Mouse (Mus musculus) cerebellum, postnatal 25 days (tissue): ENCODE measurements around the gene Il1b.
A peak's percentile ranks its signal among the peaks of the same experiment; 100 is the strongest.

Experiments used
- DNase-seq, 2 experiments: peaks; one replicate each; pipeline ENCODE4 v3.0.0; 2021; ENCODE audit warnings: mixed read lengths in 2 of 2

Gene Il1b

GRCm38 (mm10) chr2:129371039-129371438, at the start of gene Il1b:
Gene Il1b, minus strand, starts transcription at chr2:129371139.
- DNase-seq, result no peak

- no peak for DNase-seq
Measured at GRCm38 (mm10) chr2:129419361-129419880, 48.5 kb upstream of the Il1b start.

- DNase-seq, result no peak
Measured at GRCm38 (mm10) chr2:129414593-129414992, 43.7 kb upstream of the Il1b start.

GRCm38 (mm10) chr2:129413488-129413887, 42.5 kb upstream of the Il1b start:
- DNase-seq, result peak in 1 of 2 experiments; percentile 19

- DNase-seq, result no peak
Measured at GRCm38 (mm10) chr2:129411651-129412050, 40.7 kb upstream of the Il1b start.

- no peak for DNase-seq
Measured at GRCm38 (mm10) chr2:129410344-129410743, 39.4 kb upstream of the Il1b start.

- peak; percentile 74 to 85 for DNase-seq
Measured at GRCm38 (mm10) chr2:129408476-129408875, 37.5 kb upstream of the Il1b start.

GRCm38 (mm10) chr2:129407596-129407995, 36.7 kb upstream of the Il1b start:
- DNase-seq, result no peak

- DNase-seq, result no peak
Measured at GRCm38 (mm10) chr2:129406508-129406907, 35.6 kb upstream of the Il1b start.

GRCm38 (mm10) chr2:129403786-129404185, 32.8 kb upstream of the Il1b start:
- DNase-seq, result no peak

GRCm38 (mm10) chr2:129402330-129402729, 31.4 kb upstream of the Il1b start:
- no peak for DNase-seq

- DNase-seq, result no peak
Measured at GRCm38 (mm10) chr2:129401803-129402202, 30.9 kb upstream of the Il1b start.

- DNase-seq, result no peak
Measured at GRCm38 (mm10) chr2:129398176-129398575, 27.2 kb upstream of the Il1b start.

- DNase-seq, result peak; percentile 24 to 53
Measured at GRCm38 (mm10) chr2:129393524-129393923, 22.6 kb upstream of the Il1b start.

- DNase-seq, result no peak
Measured at GRCm38 (mm10) chr2:129390161-129390560, 19.2 kb upstream of the Il1b start.

GRCm38 (mm10) chr2:129389323-129389722, 18.4 kb upstream of the Il1b start:
- no peak for DNase-seq

- DNase-seq, result no peak
Measured at GRCm38 (mm10) chr2:129385331-129385730, 14.4 kb upstream of the Il1b start.

- DNase-seq, result no peak
Measured at GRCm38 (mm10) chr2:129384272-129384660, 13.3 kb upstream of the Il1b start.

GRCm38 (mm10) chr2:129383512-129384271, 12.8 kb upstream of the Il1b start:
- no peak for DNase-seq

- no peak for DNase-seq
Measured at GRCm38 (mm10) chr2:129380746-129381474, 10.0 kb upstream of the Il1b start.

- DNase-seq, result no peak
Measured at GRCm38 (mm10) chr2:129380211-129380610, 9.3 kb upstream of the Il1b start.

GRCm38 (mm10) chr2:129373307-129373706, 2.4 kb upstream of the Il1b start:
- DNase-seq, result no peak

- DNase-seq, result no peak
Measured at GRCm38 (mm10) chr2:129369615-129370014, 1.3 kb downstream of the Il1b start.

- DNase-seq, result no peak
Measured at GRCm38 (mm10) chr2:129368795-129369194, 2.1 kb downstream of the Il1b start.
